Mouse (Mus musculus) CH12.LX (cell line): ENCODE results near the gene Rab4a. TPM values are rescaled to one million over a fixed set of nuclear protein-coding genes. Genes with fewer than 3 reads are reported as not detected.
A peak's percentile ranks its signal among the peaks of the same experiment; 100 is the strongest.

ENCODE experiments used
- DNase-seq: peaks from one replicate; pipeline ENCODE4 v3.0.0-alpha.2; 2013; ENCODE audit errors: extremely low read depth
- H3K27ac ChIP-seq: 2 replicates; pipeline ENCODE4 v1.5.1; 2012; ENCODE audit warnings: low read depth, mild to moderate bottlenecking, control low read depth, moderate library complexity; ENCODE audit not compliant: insufficient read depth
- H3K27me3 ChIP-seq: replicated peaks from 2 replicates; pipeline ENCODE3; 2012; ENCODE audit warnings: inconsistent platforms
- H3K36me3 ChIP-seq, 2 experiments: replicated peaks in 1 of 2; 2 replicates each; pipeline versions ENCODE3 to v1.6.1; 2012; ENCODE audit warnings: inconsistent platforms in 1 of 2, low read length in 1 of 2, mild to moderate bottlenecking in 1 of 2, mixed read lengths in 1 of 2, moderate library complexity in 1 of 2; ENCODE audit not compliant: control insufficient read depth in 1 of 2, insufficient read depth in 1 of 2
- H3K4me1 ChIP-seq, 2 experiments: 2 replicates each; pipeline ENCODE4 v1.6.1; 2012; ENCODE audit warnings: inconsistent platforms in 1 of 2, moderate library complexity in 1 of 2; ENCODE audit not compliant: insufficient read depth in 2 of 2, control insufficient read depth in 1 of 2
- H3K4me2 ChIP-seq: 2 replicates; pipeline ENCODE4 v1.6.1; 2012; ENCODE audit warnings: low read depth, mild to moderate bottlenecking, control low read depth; ENCODE audit not compliant: poor library complexity, insufficient read depth, severe bottlenecking
- H3K4me3 ChIP-seq, 3 experiments: fragments of 150-350 bp in 1 of 3; sonication (generic) in 1 of 3; replicated peaks in 1 of 3; 2 replicates each; pipeline versions ENCODE3 to v1.5.1; 2011 to 2012; ENCODE audit warnings: low read depth in 2 of 3, low read length in 2 of 3, mild to moderate bottlenecking in 2 of 3, moderate library complexity in 2 of 3, control low read depth in 1 of 3, improper control_type of control experiment in 1 of 3, inconsistent platforms in 1 of 3, mixed read lengths in 1 of 3; ENCODE audit not compliant: poor library complexity in 1 of 3
- H3K79me2 ChIP-seq: replicated peaks from 2 replicates; pipeline ENCODE4 v1.6.1; 2012; ENCODE audit warnings: mild to moderate bottlenecking, moderate library complexity; ENCODE audit not compliant: control insufficient read depth, poor library complexity, insufficient read depth, severe bottlenecking; ENCODE audit errors: extremely low read depth
- H3K9ac ChIP-seq: 2 replicates; pipeline ENCODE4 v1.6.1; 2012; ENCODE audit warnings: low read depth, mild to moderate bottlenecking, control low read depth, moderate library complexity; ENCODE audit not compliant: insufficient read depth
- H3K9me3 ChIP-seq: replicated peaks from 2 replicates; pipeline ENCODE3; 2012; ENCODE audit warnings: low read length, inconsistent platforms, mixed read lengths
- CHD1 ChIP-seq: IDR thresholded peaks from 2 replicates; pipeline ENCODE4 v1.6.1; 2012; ENCODE audit warnings: low read depth, low read length, improper control_type of control experiment, inconsistent platforms
- CHD2 ChIP-seq: IDR thresholded peaks from 2 replicates; pipeline ENCODE4 v1.6.1; 2011; ENCODE audit warnings: low read length, improper control_type of control experiment
- CTCF ChIP-seq, 2 experiments: IDR thresholded peaks in 1 of 2; conservative IDR thresholded peaks in 1 of 2; 2 replicates each; pipeline ENCODE4 v1.5.1; 2011 to 2012; ENCODE audit warnings: low read depth in 2 of 2, low read length in 2 of 2, improper control_type of control experiment in 1 of 2, inconsistent platforms in 1 of 2, mild to moderate bottlenecking in 1 of 2, moderate library complexity in 1 of 2
- ELF1 ChIP-seq: IDR thresholded peaks from 2 replicates; pipeline ENCODE4 v1.6.1; 2014; ENCODE audit warnings: low read depth, mild to moderate bottlenecking, inconsistent platforms, low read length, improper control_type of control experiment
- EP300 ChIP-seq: IDR thresholded peaks from 2 replicates; pipeline ENCODE4 v1.6.1; 2011; ENCODE audit warnings: low read length, improper control_type of control experiment
- ETS1 ChIP-seq: conservative IDR thresholded peaks from 2 replicates; pipeline ENCODE4 v1.6.1; 2012; ENCODE audit warnings: low read depth, mild to moderate bottlenecking, inconsistent platforms, low read length, improper control_type of control experiment, moderate library complexity
- GABPA ChIP-seq: IDR thresholded peaks from 2 replicates; pipeline ENCODE4 v1.6.1; 2012; ENCODE audit warnings: low read depth, low read length, improper control_type of control experiment, inconsistent platforms; ENCODE audit not compliant: insufficient replicate concordance
- IRF4 ChIP-seq: IDR thresholded peaks from 2 replicates; pipeline ENCODE4 v1.6.1; 2014; ENCODE audit warnings: low read depth, mild to moderate bottlenecking, inconsistent platforms, low read length, improper control_type of control experiment
- JUN ChIP-seq: IDR thresholded peaks from 2 replicates; pipeline ENCODE4 v1.6.1; 2011; ENCODE audit warnings: low read depth, mild to moderate bottlenecking, low read length, improper control_type of control experiment, moderate library complexity; ENCODE audit not compliant: insufficient read depth
- MEF2A ChIP-seq: IDR thresholded peaks from 2 replicates; pipeline ENCODE4 v1.6.1; 2014; ENCODE audit warnings: low read depth, mild to moderate bottlenecking, inconsistent platforms, low read length, improper control_type of control experiment, borderline replicate concordance
- MXI1 ChIP-seq: IDR thresholded peaks from 2 replicates; pipeline ENCODE4 v1.6.1; 2011; ENCODE audit warnings: mild to moderate bottlenecking, low read depth, low read length, improper control_type of control experiment
- MYC ChIP-seq: IDR thresholded peaks from 2 replicates; pipeline ENCODE4 v1.6.1; 2011; ENCODE audit warnings: low read depth, mild to moderate bottlenecking, improper control_type of control experiment, low read length
- PAX5 ChIP-seq: IDR thresholded peaks from 2 replicates; pipeline ENCODE4 v1.6.1; 2012; ENCODE audit warnings: low read length, inconsistent platforms, mixed read lengths
- RAD21 ChIP-seq: IDR thresholded peaks from 2 replicates; pipeline ENCODE4 v1.6.1; 2011; ENCODE audit warnings: low read depth, mild to moderate bottlenecking, low read length, improper control_type of control experiment, moderate library complexity
- RCOR1 ChIP-seq: conservative IDR thresholded peaks from 2 replicates; pipeline ENCODE4 v1.6.1; 2012; ENCODE audit warnings: low read depth, mild to moderate bottlenecking, inconsistent platforms, low read length, improper control_type of control experiment
- SMC3 ChIP-seq: IDR thresholded peaks from 2 replicates; pipeline ENCODE4 v1.6.1; 2011; ENCODE audit warnings: low read depth, low read length, improper control_type of control experiment
- TBP ChIP-seq: conservative IDR thresholded peaks from 2 replicates; pipeline ENCODE4 v1.6.1; 2011; ENCODE audit warnings: low read depth, low read length, improper control_type of control experiment
- USF1 ChIP-seq: IDR thresholded peaks from 2 replicates; pipeline ENCODE4 v1.6.1; 2014; ENCODE audit warnings: low read depth, mild to moderate bottlenecking, inconsistent platforms, low read length, improper control_type of control experiment
- ZMIZ1 ChIP-seq: IDR thresholded peaks from 2 replicates; pipeline ENCODE4 v1.6.1; 2012; ENCODE audit warnings: low read depth, mild to moderate bottlenecking, inconsistent platforms, low read length, improper control_type of control experiment
- ZNF384 ChIP-seq: IDR thresholded peaks from 2 replicates; pipeline ENCODE4 v1.6.1; 2012; ENCODE audit warnings: low read depth, low read length, improper control_type of control experiment, inconsistent platforms
- dilution Hi-C: fragments of 300-500 bp; cut with MboI; formaldehyde crosslinking; loops from 2 replicates; pipeline ENCODE4 v1.14.3; 2020; ENCODE audit warnings: low sequenced_read_pairs; ENCODE audit not compliant: extremely low pct_unique_long_range_greater_than_20kb, extremely low pct_ligation_motif_present
- in situ Hi-C: fragments of 300-500 bp; cut with MboI; formaldehyde crosslinking; loops from 3 replicates; pipeline ENCODE4 v1.14.3; 2019; ENCODE audit warnings: low sequenced_read_pairs, low pct_ligation_motif_present, low pct_unique_long_range_greater_than_20kb, mixed read lengths
- polyA plus RNA-seq: library from polyadenylated mRNA; unstranded; fragments of >175 nt; gene quantifications from 2 replicates; pipeline ENCODE4 v1.2.1, GENCODE M21; 2012; ENCODE audit warnings: low read depth; ENCODE audit not compliant: insufficient read length
- total RNA-seq, 2 experiments: library from RNA; depleted of rRNA; stranded (reverse); fragments of 300-350 nt in 1 of 2; fragments of >200 nt in 1 of 2; gene quantifications; 2 replicates each; pipeline ENCODE4 v1.2.3; 2012 to 2014

Gene Rab4a
- total and polyA plus RNA-seq, 3 experiments = not detected

- no peaks in the 10 kb centered on the region for H3K36me3 ChIP-seq
- H3K4me2 ChIP-seq = no peak overlapping the region
- H3K27ac ChIP-seq = no peak overlapping the region
- H3K9me3 ChIP-seq = peaks cover 5% of the 10 kb centered on the region
- no peaks in the 10 kb centered on the region for H3K79me2 ChIP-seq
- peaks cover 0 to 4% of the 10 kb centered on the region in 2 experiments; a peak in 1 of 4 replicates for H3K4me1 ChIP-seq
- in situ Hi-C loops = no loop called here
- DNase-seq = no peak
- no peak for TF ChIP-seq ZNF384
- TF ChIP-seq PAX5 = no peak
- no peak for TF ChIP-seq TBP
- no peak for TF ChIP-seq EP300
- no peak for TF ChIP-seq ELF1
- no peak for TF ChIP-seq ETS1
- no peak for TF ChIP-seq ZMIZ1
- no peak for TF ChIP-seq MYC
- TF ChIP-seq CHD2 = no peak
- TF ChIP-seq MEF2A = no peak
- TF ChIP-seq GABPA = no peak
- TF ChIP-seq JUN = no peak
- TF ChIP-seq USF1 = no peak
- no peak for TF ChIP-seq RCOR1
- TF ChIP-seq MXI1 = no peak
- TF ChIP-seq IRF4 = no peak
- peaks cover 4% of the 10 kb centered on the region for H3K27me3 ChIP-seq
- H3K9ac ChIP-seq = no peak overlapping the region
- no peak overlapping the region for H3K4me3 ChIP-seq
- dilution Hi-C loops = no loop called here
Measured at GRCm38 (mm10) chr8:123823532-123824123, 17.8 kb downstream of the Rab4a start.

GRCm38 (mm10) chr8:123826001-123826400, 20.2 kb downstream of the Rab4a start:
- Histone ChIP-seq H3K4me1 (peaks cover 0 to 4% of the 10 kb centered on the region in 2 experiments; a peak in 1 of 4 replicates), H3K27ac (no peak overlapping the region), H3K36me3 (peaks cover 0 to 6% of the 10 kb centered on the region in 2 experiments), H3K27me3 (no peaks in the 10 kb centered on the region), H3K4me3 (no peak overlapping the region), H3K9me3 (peaks cover 5% of the 10 kb centered on the region), H3K9ac (no peak overlapping the region), H3K79me2 (no peaks in the 10 kb centered on the region), H3K4me2 (no peak overlapping the region)
- DNase-seq = peak; percentile 40
- in situ Hi-C loops = no loop called here
- dilution Hi-C loops = no loop called here
- TF ChIP-seq RAD21 = peak; percentile 59
- no peak for TF ChIP-seq CHD1
- peak; percentile 61 for TF ChIP-seq SMC3
- no peak for TF ChIP-seq ELF1
- peak in 1 of 2 experiments; percentile 76; a peak in 3 of 4 replicates for TF ChIP-seq CTCF (conservative IDR thresholded peaks at IDR 0.05 in 1 of 2, IDR thresholded peaks at IDR 0.05 in 1 of 2; ENCODE audit: low read depth in 2 of 2, low read length in 2 of 2)
